Mouse (Mus musculus): ENCODE measurements at regions not wholly inside any gene's neighbourhood (a gene's known extent, or its start where the extent isn't known, plus 50 kb on each side); places are given as distances from the start of the nearest gene placed in this dataset.

DNA sequence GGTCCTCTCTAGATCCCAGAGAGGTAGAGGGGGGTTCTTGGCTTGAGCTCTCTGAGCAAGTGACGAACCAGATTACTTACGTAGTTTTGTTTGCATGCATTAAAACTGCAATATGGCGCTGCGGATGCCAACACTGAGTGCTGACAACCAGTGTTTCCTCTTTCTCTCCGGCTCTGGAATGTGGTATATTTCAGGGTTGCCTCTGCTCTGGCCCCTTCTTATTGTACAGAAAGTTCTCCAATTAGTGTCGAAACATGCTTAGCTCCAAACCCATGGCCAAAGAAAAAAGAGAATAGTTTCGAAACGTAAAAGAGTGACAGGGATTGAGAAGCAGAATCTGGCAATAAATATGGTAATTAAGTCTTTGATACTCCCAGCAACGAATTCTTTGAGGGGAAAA lies 124.8 kb downstream of the Fam84b start:
- no peak for TF ChIP-seq CEBPB (IDR thresholded peaks at IDR 0.05; ENCODE audit: low read depth)
- TF ChIP-seq MYOD1 (IDR thresholded peaks at IDR 0.05; ENCODE audit: control insufficient read depth, insufficient read length, low read depth), result no peak

All from C2C12 (cell line).